Mouse (Mus musculus) erythroblast, embryonic 14.5 days (primary cell): ENCODE data around the gene Cpt2.

Experiments used
- GATA1 ChIP-seq: IDR thresholded peaks from 2 replicates; pipeline ENCODE4 v1.6.1; 2012; ENCODE audit warnings: low read length, inconsistent platforms, mixed read lengths
- TAL1 ChIP-seq: IDR thresholded peaks from 3 replicates; pipeline ENCODE4 v1.6.1; 2012; ENCODE audit warnings: low read length, inconsistent platforms, mixed read lengths

DNA sequence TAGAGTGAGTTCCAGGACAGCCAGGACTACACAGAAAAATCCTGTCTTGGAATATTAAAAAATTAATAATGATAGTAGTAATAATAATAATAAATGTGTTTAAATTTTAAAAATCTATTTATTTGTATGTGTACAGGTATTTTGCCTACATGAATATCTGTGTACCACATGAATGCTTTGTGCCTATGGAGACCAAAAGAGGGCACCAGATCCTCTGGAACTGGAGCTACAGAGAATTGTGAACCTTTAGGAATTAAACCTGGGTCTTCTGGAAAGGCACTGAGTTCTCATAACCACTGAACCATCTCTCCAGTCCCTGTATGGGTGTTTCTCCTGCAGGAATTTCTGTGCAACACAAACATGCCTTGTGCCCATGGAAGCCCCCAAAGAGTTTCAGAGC is 29.4 kb upstream of the Cpt2 start:
- TF ChIP-seq GATA1 (no peak), TAL1 (no peak)
